12 mouse cellular contexts compared by ENCODE assay signal in the genomic region with DNA sequence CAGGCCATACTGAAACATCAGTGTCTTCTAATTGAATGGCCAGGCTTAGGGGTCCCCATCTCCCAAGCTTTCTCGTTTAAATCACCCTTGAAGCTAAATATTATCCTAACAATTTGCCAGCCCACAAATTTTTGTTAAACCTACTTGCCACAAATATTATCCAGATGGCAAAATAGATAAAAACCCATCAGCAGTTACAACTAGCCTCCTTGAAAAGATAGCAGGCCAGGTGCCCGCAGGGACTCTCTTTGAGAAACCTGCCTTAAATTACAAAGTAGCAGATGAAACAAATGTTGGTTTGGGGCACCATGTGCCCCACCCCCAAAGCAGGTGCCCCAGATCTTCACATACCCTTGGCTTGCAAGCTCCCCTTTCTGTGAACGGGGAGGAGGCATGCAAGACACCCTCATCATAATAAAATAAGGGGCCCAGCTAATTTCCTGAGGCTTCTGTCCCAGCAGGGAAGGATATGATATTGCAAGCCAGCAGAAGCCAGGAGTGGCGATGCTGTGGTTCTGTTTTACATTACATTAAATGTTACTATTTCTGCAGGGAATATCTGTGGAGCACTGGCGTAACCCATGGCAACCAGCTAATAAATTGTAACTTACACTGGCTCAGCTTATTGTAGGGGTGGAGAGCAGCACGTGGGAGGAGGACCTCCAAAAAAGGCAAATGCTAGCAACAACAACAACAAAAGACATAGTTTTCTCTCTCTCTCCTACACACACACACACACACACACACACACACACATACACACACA. TPM values are rescaled to one million over a fixed set of nuclear protein-coding genes. Genes with fewer than 3 reads are reported as not detected.
A peak's percentile ranks its signal among the peaks of the same experiment; 100 is the strongest.
DNase-seq lines count a peak whose midpoint lies in the region; ATAC-seq and TF ChIP-seq lines count a peak whose summit lies in the region.
"Had no signal": no experiment of that assay in that cellular context is flagged by ENCODE, and none has a peak within 500 bp of the region (broad histone marks: within the 10 kb centered on the region; RNA-seq: fewer than 3 reads in every experiment).

No protein-coding gene starts in this region.

- H3K27ac ChIP-seq in stomach, embryonic 16.5 days (ENCODE audit: low read length): no peak overlapping the region
- no peak overlapping the region for H3K27ac ChIP-seq in stomach, postnatal 0 days (replicated peaks)
- H3K27ac ChIP-seq in liver, embryonic 14.5 days: peak overlapping the region; percentile 17; the same call in 1 of the 2 replicates
- H3K27ac ChIP-seq in lung, postnatal 0 days (ENCODE audit: low read length): no peak overlapping the region

- no peak overlapping the region for H3K9ac ChIP-seq in stomach, embryonic 16.5 days (ENCODE audit: low read length)
- H3K9ac ChIP-seq in stomach, postnatal 0 days (ENCODE audit: low read length): no peak overlapping the region
- no peak overlapping the region for H3K9ac ChIP-seq in liver, embryonic 14.5 days (replicated peaks)
- no peak overlapping the region for H3K9ac ChIP-seq in lung, postnatal 0 days (replicated peaks; ENCODE audit: low read depth)
- H3K9ac ChIP-seq: lung, embryonic 14.5 days had no signal

- H3K4me1 ChIP-seq in stomach, embryonic 16.5 days (ENCODE audit: control insufficient read depth, insufficient read depth, low read length): peaks cover 4% of the 10 kb centered on the region; the same call in 1 of the 2 replicates
- H3K4me1 ChIP-seq in stomach, postnatal 0 days (replicated peaks; ENCODE audit: control insufficient read depth, insufficient read depth): no peaks in the 10 kb centered on the region; the same call in 1 of the 2 replicates
- peaks cover 19 to 38% of the 10 kb centered on the region in 2 experiments for H3K4me1 ChIP-seq in liver, embryonic 14.5 days (replicated peaks; ENCODE audit: control insufficient read depth in 2 of 2, insufficient read depth in 2 of 2, low read length in 1 of 2)
- H3K4me1 ChIP-seq in lung, postnatal 0 days (ENCODE audit: insufficient read depth, low read depth, low read length): peaks cover 8% of the 10 kb centered on the region; the same call in 1 of the 2 replicates

- peak; percentile 44 for DNase-seq in embryo, embryonic 10.5 days (ENCODE audit: low spot score)
- no peak for DNase-seq in embryo, embryonic 10 days (ENCODE audit: low spot score)
- DNase-seq in stomach, postnatal 0 days (ENCODE audit: low spot score): no peak
- DNase-seq in liver, embryonic 14.5 days (ENCODE audit: low read depth in 3 of 3, low spot score in 3 of 3): no peak
- DNase-seq in thymus, postnatal 36 days: peak; percentile 26 to 46
- DNase-seq in lung, postnatal 0 days (ENCODE audit: low spot score): no peak
- no peak for DNase-seq in heart, adult 11 months
- DNase-seq: cerebellum, adult 11 months; gastrocnemius, postnatal 14 days; kidney, adult 18-20 months; lung, embryonic 14.5 days had no signal

- no peak overlapping the region for H3K4me2 ChIP-seq in stomach, embryonic 16.5 days (ENCODE audit: low read depth, low read length)
- no peak overlapping the region for H3K4me2 ChIP-seq in stomach, postnatal 0 days (replicated peaks; ENCODE audit: low read depth)
- peak overlapping the region; percentile 33 for H3K4me2 ChIP-seq in liver, embryonic 14.5 days (ENCODE audit: low read depth)
- H3K4me2 ChIP-seq in lung, postnatal 0 days (replicated peaks; ENCODE audit: low read depth, low read length): no peak overlapping the region

- ATAC-seq in stomach, embryonic 16.5 days (ENCODE audit: insufficient read depth, low FRiP score): peak; percentile 14; the same call in 1 of the 2 replicates
- no peak for ATAC-seq in stomach, postnatal 0 days (ENCODE audit: low FRiP score, low TSS enrichment)
- ATAC-seq in liver, embryonic 14.5 days (ENCODE audit: insufficient read depth): no peak
- ATAC-seq in lung, postnatal 0 days: no peak

- TF ChIP-seq EP300 in stomach, postnatal 0 days (optimal IDR thresholded peaks at IDR 0.05): no peak
- TF ChIP-seq EP300 in liver, embryonic 14.5 days (IDR thresholded peaks at IDR 0.05; ENCODE audit: low read depth): peak; percentile 62; the same call in 1 of the 2 replicates
- no peak for TF ChIP-seq EP300 in lung, postnatal 0 days (IDR thresholded peaks at IDR 0.05)

- TF ChIP-seq CTCF in stomach, postnatal 0 days (IDR thresholded peaks at IDR 0.05; ENCODE audit: low read depth): no peak
- no peak for TF ChIP-seq CTCF in liver, embryonic 14.5 days (IDR thresholded peaks at IDR 0.05; ENCODE audit: low read depth)
- TF ChIP-seq CTCF in lung, postnatal 0 days (IDR thresholded peaks at IDR 0.05): no peak

- no peaks in the 10 kb centered on the region for H3K36me3 ChIP-seq in stomach, embryonic 16.5 days (ENCODE audit: control insufficient read depth, insufficient read depth, low read length)
- H3K36me3 ChIP-seq in stomach, postnatal 0 days (ENCODE audit: control insufficient read depth, insufficient read depth, low read length): no peaks in the 10 kb centered on the region
- H3K36me3 ChIP-seq in liver, embryonic 14.5 days (replicated peaks; ENCODE audit: control insufficient read depth, insufficient read depth, low read depth): no peaks in the 10 kb centered on the region
- H3K36me3 ChIP-seq in lung, postnatal 0 days (ENCODE audit: insufficient read depth, low read length): no peaks in the 10 kb centered on the region

- H3K27me3 ChIP-seq in stomach, embryonic 16.5 days (ENCODE audit: control insufficient read depth, insufficient read depth, low read length): no peaks in the 10 kb centered on the region
- no peaks in the 10 kb centered on the region for H3K27me3 ChIP-seq in stomach, postnatal 0 days (ENCODE audit: control insufficient read depth, insufficient read depth, low read length)
- H3K27me3 ChIP-seq in liver, embryonic 14.5 days (ENCODE audit: control insufficient read depth, insufficient read depth, low read length): no peaks in the 10 kb centered on the region
- H3K27me3 ChIP-seq in lung, postnatal 0 days (replicated peaks; ENCODE audit: insufficient read depth, low read length): no peaks in the 10 kb centered on the region

- H3K4me3 ChIP-seq in stomach, embryonic 16.5 days (replicated peaks; ENCODE audit: low read length): no peak overlapping the region
- no peak overlapping the region for H3K4me3 ChIP-seq in stomach, postnatal 0 days (ENCODE audit: low read depth, low read length)
- H3K4me3 ChIP-seq in liver, embryonic 14.5 days (ENCODE audit: insufficient read depth in 1 of 2, low read depth in 2 of 2, low read length in 2 of 2): no peak overlapping the region
- no peak overlapping the region for H3K4me3 ChIP-seq in lung, postnatal 0 days (ENCODE audit: low read depth, low read length)

- WGBS in stomach, embryonic 16.5 days: 46% methylated on average over 6 of the region's 6 CpGs
- WGBS in stomach, postnatal 0 days: 49% methylated on average over 6 of the region's 6 CpGs
- 31% methylated on average over 6 of the region's 6 CpGs for WGBS in liver, embryonic 14.5 days (ENCODE audit: insufficient replicate concordance)
- 64% methylated on average over 6 of the region's 6 CpGs for WGBS in lung, postnatal 0 days

- H3K9me3 ChIP-seq in stomach, embryonic 16.5 days (replicated peaks; ENCODE audit: control insufficient read depth, low read length): no peaks in the 10 kb centered on the region
- H3K9me3 ChIP-seq in stomach, postnatal 0 days (ENCODE audit: control insufficient read depth, low read length): no peaks in the 10 kb centered on the region
- peaks cover 4% of the 10 kb centered on the region; the same call in 1 of the 2 replicates for H3K9me3 ChIP-seq in liver, embryonic 14.5 days (ENCODE audit: control insufficient read depth, low read length)
- no peaks in the 10 kb centered on the region for H3K9me3 ChIP-seq in lung, postnatal 0 days (ENCODE audit: low read length)

RNA-seq across cellular contexts. Expression of a gene that starts 27.2 kb away (rescaled TPM):
- 35.3 and 36.7 TPM in 2 replicates for polyA plus RNA-seq in stomach, embryonic 16.5 days (2015; fragmentation: Nextera tagmentation; extraction: Ambion mirVana)
- polyA plus RNA-seq in stomach, postnatal 0 days (2015; fragmentation: Nextera tagmentation; extraction: Ambion mirVana): 12.4 and 13.6 TPM in 2 replicates
- polyA plus RNA-seq in liver, embryonic 14.5 days (2012; rRNA removed): 1.2 and 1.3 TPM in 2 replicates
- 3.2 TPM in 2 replicates for polyA plus RNA-seq in liver, embryonic 14.5 days (2014; fragmentation: Nextera tagmentation; extraction: Ambion mirVana)
- polyA plus RNA-seq in lung, postnatal 0 days (2015; fragmentation: Nextera tagmentation; extraction: Ambion mirVana): 16.9 and 17.8 TPM in 2 replicates

Comparison
In these comparisons a context has a peak if more than half of its experiments do, and no peak if none do; other contexts are left out.
1. DNase-seq: peak in embryo, embryonic 10.5 days (single experiment) and thymus, postnatal 36 days (2 of 2); none in embryo, embryonic 10 days (single experiment), stomach, postnatal 0 days (single experiment), liver, embryonic 14.5 days (0 of 3), lung, postnatal 0 days (single experiment) and heart, adult 11 months (single experiment).